Comparison of ENCODE assay signal across 15 mouse cellular contexts in genomic region chr1:39746464-39746863, GRCm38 (mm10). TPM values are rescaled to one million over a fixed set of nuclear protein-coding genes. Genes with fewer than 3 reads are reported as not detected.
DNase-seq lines count a peak whose midpoint lies in the region; ATAC-seq lines count a peak whose summit lies in the region.
"Had no signal": no experiment of that assay in that cellular context is flagged by ENCODE, and none has a peak within 500 bp of the region (broad histone marks: within the 10 kb centered on the region; RNA-seq: fewer than 3 reads in every experiment).

No protein-coding gene starts in this region.

- H3K9ac ChIP-seq in forebrain, embryonic 16.5 days (replicated peaks; ENCODE audit: low read depth, low read length), result no peak overlapping the region
- no peak overlapping the region for H3K9ac ChIP-seq in kidney, embryonic 15.5 days
- H3K9ac ChIP-seq: embryonic facial prominence, embryonic 12.5 days; hindbrain, embryonic 15.5 days; liver, embryonic 14.5 days had no signal

- ATAC-seq in forebrain, embryonic 16.5 days, result no peak
- no peak for ATAC-seq in kidney, embryonic 15.5 days (replicated peaks; ENCODE audit: low FRiP score)
- ATAC-seq: activated CD4-positive, CD25-positive, alpha-beta regulatory T cell, adult 4 months had no signal

- no peaks in the 10 kb centered on the region for H3K27me3 ChIP-seq in forebrain, embryonic 10.5 days (ENCODE audit: poor library complexity, severe bottlenecking)
- H3K27me3 ChIP-seq in forebrain, embryonic 16.5 days (replicated peaks; ENCODE audit: control insufficient read depth, insufficient read depth, low read length), result no peaks in the 10 kb centered on the region
- H3K27me3 ChIP-seq in kidney, embryonic 15.5 days, result no peaks in the 10 kb centered on the region
- H3K27me3 ChIP-seq: embryonic facial prominence, embryonic 12.5 days; hindbrain, embryonic 15.5 days had no signal

- no peak overlapping the region for H3K4me3 ChIP-seq in forebrain, embryonic 10.5 days
- no peak overlapping the region for H3K4me3 ChIP-seq in forebrain, embryonic 16.5 days (replicated peaks; ENCODE audit: low read length)
- no peak overlapping the region for H3K4me3 ChIP-seq in kidney, embryonic 15.5 days (replicated peaks)
- H3K4me3 ChIP-seq: embryonic facial prominence, embryonic 12.5 days; hindbrain, embryonic 15.5 days had no signal

- no peak for DNase-seq in forebrain, embryonic 10.5 days (ENCODE audit: extremely low spot score, low spot score)
- no peak for DNase-seq in kidney, postnatal 14 days
- peak; percentile 15 for DNase-seq in thymus, postnatal 0 days (ENCODE audit: low spot score)
- no peak for DNase-seq in thymus, postnatal 25 days
- DNase-seq in naive thymus-derived CD4-positive, alpha-beta T cell, adult 2 months (ENCODE audit: low read depth), result peak; percentile 57
- no peak for DNase-seq in right cerebral cortex, postnatal 10 days (ENCODE audit: low spot score in 2 of 2)
- DNase-seq: cerebellum, adult 9-11 months; lung, postnatal 36 days; thymus, postnatal 14 days had no signal

- 59% methylated on average over 7 of the region's 7 CpGs for WGBS in forebrain, embryonic 10.5 days
- 14% methylated on average over 7 of the region's 7 CpGs for WGBS in forebrain, embryonic 16.5 days
- WGBS in kidney, embryonic 15.5 days, result 30% methylated on average over 7 of the region's 7 CpGs

- H3K9me3 ChIP-seq in forebrain, embryonic 10.5 days, result no peaks in the 10 kb centered on the region
- H3K9me3 ChIP-seq in forebrain, embryonic 16.5 days (ENCODE audit: control insufficient read depth, low read length), result no peaks in the 10 kb centered on the region
- H3K9me3 ChIP-seq in kidney, embryonic 15.5 days (replicated peaks), result no peaks in the 10 kb centered on the region
- H3K9me3 ChIP-seq: embryonic facial prominence, embryonic 12.5 days; hindbrain, embryonic 15.5 days had no signal

- peak overlapping the region; percentile 35 for H3K27ac ChIP-seq in forebrain, embryonic 10.5 days
- H3K27ac ChIP-seq in forebrain, embryonic 16.5 days (ENCODE audit: low read length), result no peak overlapping the region
- H3K27ac ChIP-seq in kidney, embryonic 15.5 days, result peak overlapping the region; percentile 64
- H3K27ac ChIP-seq: embryonic facial prominence, embryonic 12.5 days; hindbrain, embryonic 15.5 days; liver, embryonic 14.5 days had no signal

- H3K4me1 ChIP-seq in forebrain, embryonic 10.5 days, result peaks cover 29% of the 10 kb centered on the region
- H3K4me1 ChIP-seq in forebrain, embryonic 16.5 days (replicated peaks; ENCODE audit: control insufficient read depth, insufficient read depth, low read length), result peaks cover 11% of the 10 kb centered on the region
- peaks cover 34% of the 10 kb centered on the region for H3K4me1 ChIP-seq in kidney, embryonic 15.5 days

- no peak overlapping the region for H3K4me2 ChIP-seq in forebrain, embryonic 16.5 days (ENCODE audit: low read length)
- no peak overlapping the region for H3K4me2 ChIP-seq in kidney, embryonic 15.5 days
- H3K4me2 ChIP-seq: embryonic facial prominence, embryonic 12.5 days; hindbrain, embryonic 15.5 days had no signal

- no peaks in the 10 kb centered on the region for H3K36me3 ChIP-seq in forebrain, embryonic 10.5 days (replicated peaks)
- no peaks in the 10 kb centered on the region for H3K36me3 ChIP-seq in forebrain, embryonic 16.5 days (ENCODE audit: control insufficient read depth, insufficient read depth)
- no peaks in the 10 kb centered on the region for H3K36me3 ChIP-seq in kidney, embryonic 15.5 days
- H3K36me3 ChIP-seq: embryonic facial prominence, embryonic 12.5 days; hindbrain, embryonic 15.5 days had no signal

RNA-seq across cellular contexts. Expression of gene Rfx8, which starts 25.7 kb away (rescaled TPM):
- polyA plus RNA-seq in forebrain, embryonic 10.5 days (2016; fragmentation: Nextera tagmentation; extraction: Ambion mirVana), result 0.22 and 0.34 TPM in 2 replicates
- polyA plus RNA-seq in forebrain, embryonic 16.5 days (2015; fragmentation: Nextera tagmentation; extraction: Ambion mirVana), result 0.20 TPM in 1 of 2 replicates, not detected in the other
- polyA plus RNA-seq in kidney, embryonic 15.5 days (2015; fragmentation: Nextera tagmentation; extraction: Ambion mirVana), result 0.31 and 0.51 TPM in 2 replicates
- 0.12 and 0.31 TPM in 2 replicates for polyA plus RNA-seq in thymus, postnatal 0 days (2015; fragmentation: Nextera tagmentation; extraction: Ambion mirVana)
- polyA plus RNA-seq: activated CD4-positive, CD25-positive, alpha-beta regulatory T cell, adult 4 months had no signal

RNA-seq across cellular contexts. Expression of gene Gm3646, which starts 58.7 kb away (rescaled TPM):
- not detected in 2 replicates for polyA plus RNA-seq in forebrain, embryonic 10.5 days (2016; fragmentation: Nextera tagmentation; extraction: Ambion mirVana)
- not detected in 2 replicates for polyA plus RNA-seq in forebrain, embryonic 16.5 days (2015; fragmentation: Nextera tagmentation; extraction: Ambion mirVana)
- not detected in 2 replicates for polyA plus RNA-seq in kidney, embryonic 15.5 days (2015; fragmentation: Nextera tagmentation; extraction: Ambion mirVana)
- not detected in 2 replicates for polyA plus RNA-seq in thymus, postnatal 0 days (2015; fragmentation: Nextera tagmentation; extraction: Ambion mirVana)
- polyA plus RNA-seq: activated CD4-positive, CD25-positive, alpha-beta regulatory T cell, adult 4 months; embryonic facial prominence, embryonic 12.5 days; hindbrain, embryonic 15.5 days; liver, embryonic 14.5 days had no signal

Comparison
In these comparisons a context has a peak if more than half of its experiments do, and no peak if none do; other contexts are left out.
1. DNase-seq: peak in thymus, postnatal 0 days (single experiment) and naive thymus-derived CD4-positive, alpha-beta T cell, adult 2 months (single experiment); none in forebrain, embryonic 10.5 days (single experiment), kidney, postnatal 14 days (single experiment), thymus, postnatal 25 days (single experiment) and right cerebral cortex, postnatal 10 days (0 of 2).